Mouse (Mus musculus) hindbrain, embryonic 13.5 days (tissue): ENCODE results near the gene Fam114a1. TPM values are rescaled to one million over a fixed set of nuclear protein-coding genes. Genes with fewer than 3 reads are reported as not detected.
A peak's percentile ranks its signal among the peaks of the same experiment; 100 is the strongest.

Source experiments
- ATAC-seq: fragments of 200-750 bp; cut with Nextera tagmentation; 2 replicates; pipeline ENCODE4 v1.8.0; 2017; ENCODE audit warnings: moderate TSS enrichment; ENCODE audit not compliant: low FRiP score
- H3K27ac ChIP-seq: fragments of 300-500 bp; sonication (generic); 2 replicates; pipeline ENCODE4 v1.5.1; 2015; ENCODE audit warnings: inconsistent platforms, mild to moderate bottlenecking, moderate library complexity
- H3K27me3 ChIP-seq: fragments of 300-500 bp; sonication (generic); 2 replicates; pipeline ENCODE4 v1.6.1; 2015; ENCODE audit warnings: mild to moderate bottlenecking, inconsistent platforms
- H3K36me3 ChIP-seq: fragments of 300-500 bp; sonication (generic); 2 replicates; pipeline ENCODE4 v1.6.1; 2015; ENCODE audit warnings: mild to moderate bottlenecking, inconsistent platforms
- H3K4me1 ChIP-seq: fragments of 300-500 bp; sonication (generic); replicated peaks from 2 replicates; pipeline ENCODE4 v1.6.1; 2015; ENCODE audit warnings: inconsistent platforms
- H3K4me2 ChIP-seq: fragments of 300-500 bp; sonication (generic); 2 replicates; pipeline ENCODE4 v1.6.1; 2015; ENCODE audit warnings: inconsistent platforms, mild to moderate bottlenecking, moderate library complexity
- H3K4me3 ChIP-seq: fragments of 300-500 bp; sonication (generic); 2 replicates; pipeline ENCODE4 v1.5.1; 2015; ENCODE audit warnings: mild to moderate bottlenecking, inconsistent platforms
- H3K9ac ChIP-seq: fragments of 300-500 bp; sonication (generic); 2 replicates; pipeline ENCODE4 v1.6.1; 2015; ENCODE audit warnings: mild to moderate bottlenecking, inconsistent platforms
- H3K9me3 ChIP-seq: fragments of 300-500 bp; sonication (generic); 2 replicates; pipeline ENCODE4 v1.6.1; 2016; ENCODE audit warnings: inconsistent platforms
- WGBS: fragments of 180-500 bp; shearing (Covaris S2); methylation state at CpG from one replicate; pipeline ENCODE4 v1.1.7; 2015; 5-methylcytosine and 5-hydroxymethylcytosine counted together
- polyA plus RNA-seq: library from polyadenylated mRNA; unstranded; fragments of >200 nt; fragmentation: Nextera tagmentation; extraction: Ambion mirVana; gene quantifications from 2 replicates; pipeline ENCODE4 v1.2.1, GENCODE M21; 2015

The Fam114a1 gene
- polyA plus RNA-seq, result 11.8 and 13.3 TPM in 2 replicates

GRCm38 (mm10) chr5:64969861-64970771 lies at the start of gene Fam114a1:
Fam114a1 (plus strand) TSS chr5:64970071.
- Histone ChIP-seq H3K9me3 (no peaks in the 10 kb centered on the region), H3K9ac (peak within 1 kb of the TSS; percentile 72), H3K27ac (no peak within 1 kb of the TSS), H3K4me1 (peaks cover 14% of the 10 kb centered on the region), H3K27me3 (peaks cover 28% of the 10 kb centered on the region), H3K4me3 (peak within 1 kb of the TSS; percentile 60), H3K36me3 (no peaks in the 10 kb centered on the region), H3K4me2 (peak within 1 kb of the TSS; percentile 96)
- ATAC-seq, result peak; percentile 80
- WGBS, result 1% methylated on average over 67 of the region's 68 CpGs

GRCm38 (mm10) chr5:64922891-64923381 lies 46.9 kb upstream of the Fam114a1 start:
- Histone ChIP-seq H3K4me2 (no peak overlapping the region), H3K9ac (no peak overlapping the region), H3K36me3 (no peaks in the 10 kb centered on the region), H3K9me3 (no peaks in the 10 kb centered on the region), H3K4me1 (no peaks in the 10 kb centered on the region), H3K27me3 (no peaks in the 10 kb centered on the region), H3K4me3 (no peak overlapping the region), H3K27ac (no peak overlapping the region)
- WGBS, result 93% methylated on average over 5 of the region's 5 CpGs
- ATAC-seq, result no peak

GRCm38 (mm10) chr5:64932215-64932614 lies 37.7 kb upstream of the Fam114a1 start:
- Histone ChIP-seq H3K4me3 (no peak overlapping the region), H3K36me3 (no peaks in the 10 kb centered on the region), H3K4me1 (no peaks in the 10 kb centered on the region), H3K27ac (no peak overlapping the region), H3K9me3 (no peaks in the 10 kb centered on the region), H3K9ac (no peak overlapping the region), H3K4me2 (no peak overlapping the region), H3K27me3 (no peaks in the 10 kb centered on the region)
- 64% methylated on average over 3 of the region's 3 CpGs for WGBS
- no peak for ATAC-seq

GRCm38 (mm10) chr5:64932775-64933174 lies 37.1 kb upstream of the Fam114a1 start:
- Histone ChIP-seq H3K36me3 (no peaks in the 10 kb centered on the region), H3K4me1 (no peaks in the 10 kb centered on the region), H3K27me3 (no peaks in the 10 kb centered on the region), H3K4me3 (no peak overlapping the region), H3K9ac (no peak overlapping the region), H3K4me2 (no peak overlapping the region), H3K9me3 (no peaks in the 10 kb centered on the region), H3K27ac (no peak overlapping the region)
- 90% methylated on average over 15 of the region's 15 CpGs for WGBS
- ATAC-seq, result no peak

- Histone ChIP-seq H3K9me3 (no peaks in the 10 kb centered on the region), H3K4me1 (no peaks in the 10 kb centered on the region), H3K4me2 (no peak overlapping the region), H3K27me3 (no peaks in the 10 kb centered on the region), H3K9ac (no peak overlapping the region), H3K36me3 (no peaks in the 10 kb centered on the region), H3K4me3 (no peak overlapping the region), H3K27ac (no peak overlapping the region)
- no peak for ATAC-seq
- 88% methylated on average over 5 of the region's 5 CpGs for WGBS
These were observed 18.4 kb upstream of the Fam114a1 start for GRCm38 (mm10) chr5:64951486-64951885.

GRCm38 (mm10) chr5:64954931-64955330 lies 14.9 kb upstream of the Fam114a1 start:
- H3K4me2 ChIP-seq, result no peak overlapping the region
- no peaks in the 10 kb centered on the region for H3K27me3 ChIP-seq
- no peak overlapping the region for H3K4me3 ChIP-seq
- no peak for ATAC-seq
- no peaks in the 10 kb centered on the region for H3K36me3 ChIP-seq
- no peaks in the 10 kb centered on the region for H3K4me1 ChIP-seq
- WGBS, result 87% methylated on average over 8 of the region's 8 CpGs
- H3K9me3 ChIP-seq, result no peaks in the 10 kb centered on the region
- H3K27ac ChIP-seq, result no peak overlapping the region
- no peak overlapping the region for H3K9ac ChIP-seq

- H3K4me3 ChIP-seq, result no peak overlapping the region
- H3K4me1 ChIP-seq, result no peaks in the 10 kb centered on the region
- H3K27me3 ChIP-seq, result no peaks in the 10 kb centered on the region
- no peak overlapping the region for H3K9ac ChIP-seq
- 84% methylated on average over 22 of the region's 22 CpGs for WGBS
- ATAC-seq, result no peak
- H3K36me3 ChIP-seq, result no peaks in the 10 kb centered on the region
- H3K27ac ChIP-seq, result no peak overlapping the region
- no peaks in the 10 kb centered on the region for H3K9me3 ChIP-seq
- no peak overlapping the region for H3K4me2 ChIP-seq
These were observed 10.7 kb upstream of the Fam114a1 start for GRCm38 (mm10) chr5:64958991-64959842.

GRCm38 (mm10) chr5:64959843-64960230 lies 10.0 kb upstream of the Fam114a1 start, which contains the start of gene Tlr6:
Tlr6 (minus strand) TSS chr5:64960097.
- H3K27me3 ChIP-seq, result no peaks in the 10 kb centered on the region
- H3K27ac ChIP-seq, result no peak within 1 kb of the TSS
- 84% methylated on average over 13 of the region's 13 CpGs for WGBS
- H3K36me3 ChIP-seq, result no peaks in the 10 kb centered on the region
- no peak within 1 kb of the TSS for H3K4me3 ChIP-seq
- H3K4me1 ChIP-seq, result no peaks in the 10 kb centered on the region
- no peak for ATAC-seq
- no peak within 1 kb of the TSS for H3K4me2 ChIP-seq
- H3K9me3 ChIP-seq, result no peaks in the 10 kb centered on the region
- no peak within 1 kb of the TSS for H3K9ac ChIP-seq

GRCm38 (mm10) chr5:64960857-64961391 lies 8.9 kb upstream of the Fam114a1 start:
- no peaks in the 10 kb centered on the region for H3K9me3 ChIP-seq
- no peak overlapping the region for H3K27ac ChIP-seq
- no peaks in the 10 kb centered on the region for H3K27me3 ChIP-seq
- WGBS, result 88% methylated on average over 13 of the region's 13 CpGs
- H3K36me3 ChIP-seq, result no peaks in the 10 kb centered on the region
- no peak overlapping the region for H3K9ac ChIP-seq
- ATAC-seq, result no peak
- H3K4me2 ChIP-seq, result no peak overlapping the region
- H3K4me3 ChIP-seq, result no peak overlapping the region
- no peaks in the 10 kb centered on the region for H3K4me1 ChIP-seq

GRCm38 (mm10) chr5:64963271-64963670 lies 6.6 kb upstream of the Fam114a1 start:
- H3K9ac ChIP-seq, result no peak overlapping the region
- H3K9me3 ChIP-seq, result no peaks in the 10 kb centered on the region
- 90% methylated on average over 5 of the region's 5 CpGs for WGBS
- no peak overlapping the region for H3K4me2 ChIP-seq
- H3K27ac ChIP-seq, result no peak overlapping the region
- H3K36me3 ChIP-seq, result no peaks in the 10 kb centered on the region
- H3K4me3 ChIP-seq, result no peak overlapping the region
- H3K27me3 ChIP-seq, result no peaks in the 10 kb centered on the region
- ATAC-seq, result no peak
- H3K4me1 ChIP-seq, result no peaks in the 10 kb centered on the region

GRCm38 (mm10) chr5:64963735-64964134 lies 6.1 kb upstream of the Fam114a1 start:
- Histone ChIP-seq H3K27me3 (peaks cover 4% of the 10 kb centered on the region; the same call in 1 of the 2 replicates), H3K4me1 (no peaks in the 10 kb centered on the region), H3K4me3 (no peak overlapping the region), H3K9ac (no peak overlapping the region), H3K27ac (no peak overlapping the region), H3K36me3 (no peaks in the 10 kb centered on the region), H3K4me2 (no peak overlapping the region), H3K9me3 (no peaks in the 10 kb centered on the region)
- WGBS, result 91% methylated on average over 3 of the region's 3 CpGs
- ATAC-seq, result no peak
